Mouse (Mus musculus) fat pad, adult 2 months (tissue): ENCODE measurements around the gene Frmd6.

Experiments used
- DNase-seq: peaks from one replicate; pipeline ENCODE4 v3.0.0-alpha.2; 2011; ENCODE audit warnings: low read depth, low spot score; ENCODE audit errors: extremely low read depth

Frmd6 gene

GRCm38 (mm10) chr12:70849517-70850291 lies 24.4 kb downstream of the Frmd6 start:
- DNase-seq: no peak

- DNase-seq: no peak
These were observed 26.1 kb downstream of the Frmd6 start for GRCm38 (mm10) chr12:70851342-70851960.

DNA sequence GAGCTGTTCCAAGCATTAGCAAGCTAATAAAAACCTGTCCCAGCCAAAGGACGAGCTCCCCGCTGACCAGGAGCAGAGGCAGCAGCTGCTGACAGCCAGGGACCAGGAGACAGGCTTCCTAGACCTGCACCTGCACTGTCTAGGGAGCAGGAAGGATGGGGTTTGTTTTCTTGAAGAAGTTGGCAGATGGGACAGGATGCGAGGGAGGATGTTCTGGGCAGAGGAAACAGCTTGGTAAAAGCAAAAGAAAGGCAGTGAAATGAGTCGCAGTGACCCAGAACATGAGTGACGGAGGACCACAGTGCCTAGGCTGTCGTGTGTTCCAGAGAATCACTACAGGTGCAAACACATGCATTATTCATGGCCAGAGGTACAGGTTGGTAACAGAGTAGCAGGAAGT lies 27.7 kb downstream of the Frmd6 start:
- no peak for DNase-seq

GRCm38 (mm10) chr12:70855678-70856077 lies 30.4 kb downstream of the Frmd6 start:
- DNase-seq: no peak

- DNase-seq: no peak
These were observed 31.5 kb downstream of the Frmd6 start for GRCm38 (mm10) chr12:70856776-70857175.

DNA sequence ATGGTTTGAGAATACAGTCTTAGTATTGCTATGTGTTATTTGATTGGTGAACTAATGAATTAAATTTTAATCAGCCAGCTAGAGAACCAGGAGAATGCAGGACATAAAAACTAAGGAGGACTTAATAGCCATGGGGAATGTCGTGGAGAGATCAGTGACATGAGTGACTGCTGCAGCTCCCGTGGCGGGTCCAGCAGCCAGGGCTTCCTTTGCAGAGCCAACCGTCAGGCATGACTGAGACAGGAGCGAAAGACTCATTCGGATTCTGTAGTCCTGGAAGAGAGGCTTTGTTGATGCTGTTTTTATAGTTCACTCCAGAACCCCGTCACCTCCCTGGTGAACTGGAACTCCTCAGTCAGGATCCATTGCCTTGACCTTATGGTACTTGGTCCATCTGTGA lies 38.0 kb downstream of the Frmd6 start:
- no peak for DNase-seq

DNA sequence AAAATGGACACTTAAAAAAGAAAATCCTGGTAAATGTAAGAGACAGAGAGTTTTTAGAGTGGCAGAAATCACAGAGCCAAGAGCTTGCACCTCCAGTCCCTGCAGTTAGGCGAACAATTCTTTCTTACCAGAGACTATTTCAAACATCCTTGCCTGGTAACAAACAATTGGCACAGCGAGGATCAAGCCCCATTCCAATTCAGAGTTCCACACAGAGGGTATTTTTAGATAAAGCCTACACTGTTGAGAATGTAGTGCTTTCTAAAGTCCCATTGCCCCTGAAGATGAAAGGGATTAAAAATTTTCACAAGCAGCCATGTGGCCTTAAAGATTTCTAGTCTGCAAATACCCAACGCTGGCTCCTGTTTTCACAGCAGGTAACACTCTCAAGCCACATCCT lies 42.5 kb downstream of the Frmd6 start:
- no peak for DNase-seq

DNA sequence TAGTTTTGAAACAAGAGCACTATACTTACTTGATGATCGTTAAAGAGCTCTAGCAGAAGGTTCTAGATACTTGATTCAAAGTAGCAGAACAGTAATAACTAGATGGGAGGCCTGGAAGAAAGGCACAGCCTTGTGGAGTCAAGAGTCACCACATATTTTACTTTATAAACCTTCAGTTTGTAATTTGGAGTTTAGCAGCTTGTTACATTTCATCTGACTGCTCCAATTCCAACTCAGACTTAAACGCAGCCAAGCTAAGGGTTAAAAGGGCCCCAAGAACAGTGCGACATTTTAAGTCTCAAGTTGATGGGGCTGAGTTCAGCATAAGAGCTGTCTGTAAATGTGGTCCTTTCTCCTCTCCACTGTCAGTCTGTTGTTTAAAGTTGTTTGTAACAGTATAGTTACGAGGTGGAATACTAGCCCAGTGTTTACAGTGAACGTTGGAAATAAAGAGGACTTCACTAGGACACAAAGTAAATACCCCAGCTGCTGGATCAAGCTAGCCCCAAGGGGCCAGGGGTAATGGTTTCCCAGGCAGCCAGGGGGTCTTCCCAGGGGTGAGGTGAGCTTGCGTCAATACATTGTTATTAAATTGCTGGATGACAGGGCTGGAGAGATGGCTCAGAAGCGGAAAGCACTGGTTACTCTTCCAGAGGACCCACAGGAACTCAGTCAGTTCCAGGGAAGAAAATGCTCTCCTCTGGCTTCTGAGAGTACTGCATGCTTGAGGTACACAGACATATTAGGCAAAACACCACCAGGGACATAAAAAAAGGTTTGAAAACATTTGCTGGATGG lies 43.1 kb downstream of the Frmd6 start:
- DNase-seq: no peak

GRCm38 (mm10) chr12:70868988-70869291 lies 43.6 kb downstream of the Frmd6 start:
- DNase-seq: no peak

GRCm38 (mm10) chr12:70873544-70873943 lies 48.2 kb downstream of the Frmd6 start:
- DNase-seq: peak; percentile 13

- DNase-seq: no peak
These were observed 51.1 kb downstream of the Frmd6 start for GRCm38 (mm10) chr12:70876270-70876998.

GRCm38 (mm10) chr12:70877926-70878710 lies 52.8 kb downstream of the Frmd6 start:
- no peak for DNase-seq

- no peak for DNase-seq
These were observed 55.2 kb downstream of the Frmd6 start for GRCm38 (mm10) chr12:70880396-70880975.

DNA sequence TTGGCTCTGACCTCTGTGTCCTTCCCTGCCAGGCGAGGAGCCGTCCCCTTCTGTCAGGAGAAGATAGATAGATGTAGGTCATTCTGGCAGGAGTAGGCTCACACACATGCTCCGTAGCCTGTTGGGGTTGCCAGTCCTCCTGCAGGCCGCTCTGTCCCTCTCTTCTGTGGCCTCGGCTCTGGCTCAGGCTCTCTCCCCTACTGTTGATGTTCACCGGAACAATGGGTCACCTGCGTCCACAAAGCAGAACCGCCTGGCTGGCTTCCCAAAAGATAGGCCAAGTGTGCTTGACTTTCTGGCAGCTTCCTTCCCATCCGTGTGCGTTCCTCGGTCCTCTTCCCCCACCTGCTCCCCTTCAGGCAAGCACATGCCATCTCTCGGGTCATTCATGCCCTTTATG lies 56.0 kb downstream of the Frmd6 start:
- no peak for DNase-seq

DNA sequence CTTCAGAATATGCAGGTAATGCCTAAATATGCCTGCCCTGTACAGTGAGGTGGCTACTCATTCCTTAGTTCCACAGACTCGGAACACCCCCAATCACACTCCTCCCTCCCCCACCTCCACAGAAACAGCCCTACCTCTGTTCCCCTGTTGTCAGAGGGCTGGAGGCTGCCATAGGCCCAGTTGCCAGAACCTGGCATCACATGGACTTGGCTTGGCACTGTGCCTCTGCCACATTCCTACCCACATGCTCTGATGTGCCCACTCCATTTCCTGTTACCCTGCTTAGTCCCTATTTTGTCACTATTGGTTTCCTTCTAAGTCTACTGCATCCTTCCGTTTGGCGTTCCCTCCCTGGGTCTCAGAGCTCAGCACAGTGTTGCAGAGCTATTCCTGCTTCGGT lies 56.5 kb downstream of the Frmd6 start:
- DNase-seq: no peak

DNA sequence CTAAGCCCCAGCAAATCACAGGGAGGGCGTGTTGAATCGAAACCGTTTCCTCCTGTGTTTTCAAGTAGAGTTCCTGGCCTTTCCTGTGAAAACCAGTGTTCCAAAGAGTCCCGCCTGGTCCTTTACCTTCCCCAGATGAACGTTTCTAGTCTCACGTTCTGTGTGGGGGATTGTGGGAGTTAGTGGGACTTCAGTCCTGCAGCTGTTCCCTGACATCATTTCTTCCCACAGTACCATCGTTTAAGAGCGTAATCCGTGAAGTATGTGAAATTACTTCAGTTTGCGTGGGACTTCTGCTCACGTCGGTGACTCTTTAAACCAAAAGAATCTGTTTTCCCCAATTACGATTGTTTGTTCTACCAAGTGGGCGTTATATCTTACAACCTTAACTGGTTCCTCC lies 57.8 kb downstream of the Frmd6 start:
- DNase-seq: no peak

DNA sequence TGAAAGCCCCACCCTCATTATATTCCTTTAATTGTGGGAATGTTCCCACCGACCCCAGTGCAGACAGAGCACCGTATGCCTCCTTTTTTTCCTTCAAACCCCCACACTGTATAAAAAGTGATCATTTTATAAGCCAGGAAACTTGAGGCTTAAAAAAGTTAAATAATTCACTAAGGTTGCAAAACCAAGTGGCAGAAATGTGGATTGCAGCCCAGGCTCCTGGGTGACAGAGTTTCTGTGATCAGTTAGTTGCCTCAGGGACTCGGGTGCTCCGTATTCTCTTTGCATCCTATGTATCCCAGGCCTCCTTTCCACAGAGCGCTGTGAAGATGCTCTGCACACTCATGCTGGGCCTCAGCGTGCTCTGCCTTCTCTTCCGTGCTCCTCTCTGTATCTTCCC lies 58.8 kb downstream of the Frmd6 start:
- DNase-seq: no peak

DNA sequence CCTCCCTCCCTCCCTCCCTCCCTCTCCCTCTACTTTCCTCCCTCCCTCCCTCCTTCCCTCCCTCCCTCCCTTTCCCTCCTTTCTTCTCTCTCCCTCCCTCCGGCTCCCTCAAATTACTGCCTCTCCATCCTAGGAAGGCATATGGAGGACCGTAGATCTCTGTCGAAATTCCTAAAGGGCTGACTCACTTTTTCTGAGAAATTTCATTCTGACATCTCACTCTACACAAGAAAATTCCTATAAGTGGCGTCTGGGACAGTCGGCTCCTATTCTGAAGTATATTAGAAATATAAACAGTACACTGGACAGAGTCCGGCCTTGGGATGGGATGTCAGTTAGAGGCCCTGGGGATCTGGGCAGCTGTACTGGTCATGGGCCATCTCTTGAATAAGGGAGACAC lies 59.7 kb downstream of the Frmd6 start:
- no peak for DNase-seq

DNA sequence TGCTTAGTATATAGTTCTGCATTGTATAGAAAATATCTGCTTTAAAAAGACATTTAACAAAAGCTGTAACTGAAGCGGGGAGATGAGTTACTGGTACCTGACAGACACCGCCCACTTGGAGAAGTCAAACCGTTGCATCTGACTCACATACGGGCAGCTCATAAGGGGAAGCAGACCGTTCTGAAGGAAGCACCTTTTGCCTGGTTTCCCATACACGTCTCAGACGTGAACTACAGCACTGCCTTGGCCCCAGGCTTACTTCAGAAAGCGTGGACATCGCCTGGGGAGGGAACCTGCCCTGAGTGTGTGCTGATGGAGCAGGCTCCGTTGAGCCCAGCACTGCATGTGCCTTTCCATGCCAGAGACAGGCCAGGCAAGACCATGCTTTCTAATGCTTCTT lies 60.3 kb downstream of the Frmd6 start:
- no peak for DNase-seq

- DNase-seq: no peak
These were observed 65.1 kb downstream of the Frmd6 start for GRCm38 (mm10) chr12:70890405-70890804.
